ENCODE assay signal across 19 mouse cellular contexts in the genomic region with DNA sequence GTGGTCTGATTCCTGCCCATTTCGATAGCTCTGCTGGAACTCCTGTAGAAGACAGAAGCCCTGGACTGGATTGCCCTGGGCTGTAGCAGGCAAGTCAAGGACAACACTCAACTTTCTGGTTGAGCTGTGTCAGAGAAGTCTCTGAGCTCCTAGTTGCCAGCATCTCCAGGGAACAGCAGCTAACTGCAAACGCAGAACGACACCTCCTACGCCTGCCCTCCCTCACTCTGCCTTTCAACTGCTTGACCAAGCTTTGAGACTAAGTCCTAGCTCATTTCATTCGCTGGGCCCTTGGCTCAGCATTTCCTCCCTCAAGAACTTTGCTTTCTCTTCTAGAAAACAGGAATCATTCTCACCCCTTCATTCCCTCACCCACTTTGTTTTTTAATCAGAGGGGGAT. TPM values are rescaled to one million over a fixed set of nuclear protein-coding genes. Genes with fewer than 3 reads are reported as not detected.
A peak's percentile ranks its signal among the peaks of the same experiment; 100 is the strongest.
DNase-seq lines count a peak whose midpoint lies in the region; ATAC-seq and TF ChIP-seq lines count a peak whose summit lies in the region.
"Had no signal": no experiment of that assay in that cellular context is flagged by ENCODE, and none has a peak within 500 bp of the region (broad histone marks: within the 10 kb centered on the region; RNA-seq: fewer than 3 reads in every experiment).

No protein-coding gene starts in this region.

- no peaks in the 10 kb centered on the region for H3K9me3 ChIP-seq in kidney, embryonic 15.5 days (replicated peaks)
- H3K9me3 ChIP-seq in liver, embryonic 15.5 days (replicated peaks): no peaks in the 10 kb centered on the region
- no peaks in the 10 kb centered on the region for H3K9me3 ChIP-seq in forebrain, postnatal 0 days (ENCODE audit: low read length)
- H3K9me3 ChIP-seq: limb, embryonic 15.5 days; midbrain, embryonic 12.5 days; neural tube, embryonic 13.5 days had no signal

- ATAC-seq in kidney, embryonic 15.5 days (replicated peaks; ENCODE audit: low FRiP score): no peak
- no peak for ATAC-seq in liver, embryonic 15.5 days (ENCODE audit: insufficient read depth)
- no peak for ATAC-seq in forebrain, postnatal 0 days
- ATAC-seq: forebrain, embryonic 14.5 days had no signal

- H3K27me3 ChIP-seq in kidney, embryonic 15.5 days: no peaks in the 10 kb centered on the region
- H3K27me3 ChIP-seq in liver, embryonic 15.5 days: no peaks in the 10 kb centered on the region
- H3K27me3 ChIP-seq in forebrain, postnatal 0 days (ENCODE audit: insufficient read depth, low read length): no peaks in the 10 kb centered on the region
- H3K27me3 ChIP-seq: limb, embryonic 15.5 days; neural tube, embryonic 13.5 days had no signal

- H3K27ac ChIP-seq in kidney, embryonic 15.5 days: peak overlapping the region; percentile 56
- H3K27ac ChIP-seq in bone marrow macrophage, adult 2 months (ENCODE audit: insufficient read depth, low read depth, low read length): peak overlapping the region; percentile 58
- H3K27ac ChIP-seq in liver, embryonic 15.5 days (replicated peaks): peak overlapping the region; percentile 46; the same call in 1 of the 2 replicates
- H3K27ac ChIP-seq in forebrain, postnatal 0 days (ENCODE audit: low read depth, low read length): no peak overlapping the region
- H3K27ac ChIP-seq: limb, embryonic 15.5 days; midbrain, embryonic 12.5 days; neural tube, embryonic 13.5 days had no signal

- TF ChIP-seq POLR2A in bone marrow macrophage, adult 2 months (IDR thresholded peaks at IDR 0.05; ENCODE audit: borderline replicate concordance, low read depth, low read length): no peak

- no peak overlapping the region for H3K4me2 ChIP-seq in kidney, embryonic 15.5 days
- no peak overlapping the region for H3K4me2 ChIP-seq in liver, embryonic 15.5 days
- no peak overlapping the region for H3K4me2 ChIP-seq in forebrain, postnatal 0 days (ENCODE audit: low read depth)
- H3K4me2 ChIP-seq: limb, embryonic 15.5 days; midbrain, embryonic 12.5 days; neural tube, embryonic 13.5 days had no signal

- DNase-seq in kidney, adult 8-10 months: no peak
- DNase-seq in left cerebral cortex, postnatal 36 days (ENCODE audit: low spot score in 2 of 2): peak; percentile 53 to 66
- no peak for DNase-seq in left cerebral cortex, adult 11 months (ENCODE audit: low spot score)
- no peak for DNase-seq in forebrain, postnatal 0 days
- DNase-seq: adrenal gland, postnatal 10 days; B cell, adult 2 months; cerebellum, adult 18-20 months; cerebellum, postnatal 36 days; heart, adult 11 months; kidney, postnatal 25 days; layer of hippocampus, postnatal 36 days; thymus, postnatal 4 days had no signal

- H3K4me3 ChIP-seq in kidney, embryonic 15.5 days (replicated peaks): no peak overlapping the region
- no peak overlapping the region for H3K4me3 ChIP-seq in bone marrow macrophage, adult 2 months (ENCODE audit: insufficient read depth, low read length)
- no peak overlapping the region for H3K4me3 ChIP-seq in liver, embryonic 15.5 days (replicated peaks)
- H3K4me3 ChIP-seq in forebrain, postnatal 0 days (ENCODE audit: low read depth, low read length): no peak overlapping the region
- H3K4me3 ChIP-seq: limb, embryonic 15.5 days; midbrain, embryonic 12.5 days; neural tube, embryonic 13.5 days had no signal

- H3K4me1 ChIP-seq in kidney, embryonic 15.5 days: peaks cover 15% of the 10 kb centered on the region
- peaks cover 56% of the 10 kb centered on the region for H3K4me1 ChIP-seq in bone marrow macrophage, adult 2 months (ENCODE audit: control insufficient read depth, insufficient read depth, low read length)
- peaks cover 58% of the 10 kb centered on the region for H3K4me1 ChIP-seq in liver, embryonic 15.5 days (replicated peaks)
- 0 out of 2 replicates have a peak, but pooled peaks cover under 1% of the 10 kb centered on the region for H3K4me1 ChIP-seq in forebrain, postnatal 0 days (ENCODE audit: insufficient read depth)

- H3K36me3 ChIP-seq in kidney, embryonic 15.5 days: no peaks in the 10 kb centered on the region
- no peaks in the 10 kb centered on the region for H3K36me3 ChIP-seq in liver, embryonic 15.5 days (replicated peaks)
- H3K36me3 ChIP-seq in forebrain, postnatal 0 days (ENCODE audit: insufficient read depth): no peaks in the 10 kb centered on the region
- H3K36me3 ChIP-seq: limb, embryonic 15.5 days; midbrain, embryonic 12.5 days; neural tube, embryonic 13.5 days had no signal

- intact Hi-C loops in left cerebral cortex, postnatal 36 days (cut with DNase I): no loop called here

- no peak for TF ChIP-seq CTCF in bone marrow macrophage, adult 2 months (IDR thresholded peaks at IDR 0.05; ENCODE audit: low read depth, low read length)
- TF ChIP-seq CTCF in forebrain, postnatal 0 days (IDR thresholded peaks at IDR 0.05; ENCODE audit: low read depth): no peak

- no peak overlapping the region for H3K9ac ChIP-seq in kidney, embryonic 15.5 days
- H3K9ac ChIP-seq in liver, embryonic 15.5 days: no peak overlapping the region
- H3K9ac ChIP-seq in forebrain, postnatal 0 days: no peak overlapping the region
- H3K9ac ChIP-seq: limb, embryonic 15.5 days; midbrain, embryonic 12.5 days; neural tube, embryonic 13.5 days had no signal

- 32% methylated on average over 5 of the region's 5 CpGs for WGBS in kidney, embryonic 15.5 days
- 65% methylated on average over 5 of the region's 5 CpGs for WGBS in liver, embryonic 15.5 days (ENCODE audit: insufficient replicate concordance)
- 59% methylated on average over 5 of the region's 5 CpGs for WGBS in forebrain, postnatal 0 days

RNA-seq across cellular contexts. Expression of gene Arrb1, which starts 5.9 kb away (rescaled TPM):
- 9.4 and 11.7 TPM in 2 replicates for polyA plus RNA-seq in kidney, embryonic 15.5 days (2015; fragmentation: Nextera tagmentation; extraction: Ambion mirVana)
- 100 to 1,000 TPM; 189 to 196 TPM for total RNA-seq in left cerebral cortex, postnatal 36 days (2021)
- polyA plus RNA-seq in bone marrow macrophage, adult 2 months (2012; ENCODE audit: insufficient read depth, insufficient read length, missing spikeins): 127 and 135 TPM in 2 replicates
- polyA plus RNA-seq in liver, embryonic 15.5 days (2015; fragmentation: Nextera tagmentation; extraction: Ambion mirVana): 97.2 and 101 TPM in 2 replicates
- total RNA-seq in forebrain, postnatal 0 days (2014; rRNA removed): 88.0 and 102 TPM in 2 replicates
- 10.3 and 13.0 TPM in 2 replicates for polyA plus RNA-seq in forebrain, postnatal 0 days (2015; fragmentation: Nextera tagmentation; extraction: Ambion mirVana)

RNA-seq across cellular contexts. Expression of gene Rps3, which starts 45.9 kb away (rescaled TPM):
- 765 and 856 TPM in 2 replicates for polyA plus RNA-seq in kidney, embryonic 15.5 days (2015; fragmentation: Nextera tagmentation; extraction: Ambion mirVana)
- total RNA-seq in left cerebral cortex, postnatal 36 days (2021): 100 to 1,000 TPM; 215 to 261 TPM
- polyA plus RNA-seq in bone marrow macrophage, adult 2 months (2012; ENCODE audit: insufficient read depth, insufficient read length, missing spikeins): 1,023 and 1,161 TPM in 2 replicates
- 380 and 449 TPM in 2 replicates for polyA plus RNA-seq in liver, embryonic 15.5 days (2015; fragmentation: Nextera tagmentation; extraction: Ambion mirVana)
- 1,114 and 1,634 TPM in 2 replicates for total RNA-seq in forebrain, postnatal 0 days (2014; rRNA removed)
- 543 and 688 TPM in 2 replicates for polyA plus RNA-seq in forebrain, postnatal 0 days (2015; fragmentation: Nextera tagmentation; extraction: Ambion mirVana)

Comparison
In these comparisons a context has a peak if more than half of its experiments do, and no peak if none do; other contexts are left out.
1. DNase-seq: peak in left cerebral cortex, postnatal 36 days (2 of 2); none in kidney, adult 8-10 months (0 of 2), left cerebral cortex, adult 11 months (single experiment) and forebrain, postnatal 0 days (single experiment).